Comparison of ENCODE assay signal across 8 mouse cellular contexts in genomic region chr2:131186343-131186742, GRCm38 (mm10). TPM values are rescaled to one million over a fixed set of nuclear protein-coding genes. Genes with fewer than 3 reads are reported as not detected.
DNase-seq lines count a peak whose midpoint lies in the region; ATAC-seq lines count a peak whose summit lies in the region.

No protein-coding gene starts in this region.

- no peaks in the 10 kb centered on the region; the same call in 1 of the 2 replicates for H3K27me3 ChIP-seq in liver, embryonic 11.5 days (replicated peaks; ENCODE audit: control insufficient read depth, insufficient read depth, low read length)

- WGBS in liver, embryonic 11.5 days, result 2% methylated on average over 14 of the region's 14 CpGs

- peaks cover 4% of the 10 kb centered on the region for H3K36me3 ChIP-seq in liver, embryonic 11.5 days (ENCODE audit: control insufficient read depth, insufficient read depth, low read length)

- peak; percentile 8; the same call in 1 of the 2 replicates for ATAC-seq in frontal cortex, adult (ENCODE audit: low TSS enrichment)
- ATAC-seq in liver, embryonic 11.5 days (replicated peaks; ENCODE audit: low FRiP score), result peak; percentile 57

- H3K9ac ChIP-seq in liver, embryonic 11.5 days (ENCODE audit: low read depth, low read length), result peak overlapping the region; percentile 63

- H3K27ac ChIP-seq in liver, embryonic 11.5 days (ENCODE audit: low read depth, low read length), result 0 out of 2 replicates have a peak overlapping the region, but pooled peaks have one; percentile 13

- peak overlapping the region; percentile 76 for H3K4me3 ChIP-seq in liver, embryonic 11.5 days (ENCODE audit: low read depth, low read length)

- H3K9me3 ChIP-seq in liver, embryonic 11.5 days (ENCODE audit: control insufficient read depth, low read length), result no peaks in the 10 kb centered on the region

- peak overlapping the region; percentile 82 for H3K4me2 ChIP-seq in liver, embryonic 11.5 days

- peaks cover 41% of the 10 kb centered on the region for H3K4me1 ChIP-seq in liver, embryonic 11.5 days (replicated peaks; ENCODE audit: control insufficient read depth, insufficient read depth, low read length)

- DNase-seq in frontal cortex, postnatal 25 days (ENCODE audit: low spot score in 2 of 2), result no peak
- DNase-seq in thymus, postnatal 4 days, result peak; percentile 42
- no peak for DNase-seq in thymus, adult 18-20 months
- DNase-seq in liver, embryonic 11.5 days (ENCODE audit: low spot score), result no peak
- no peak for DNase-seq in adrenal gland, postnatal 10 days
- DNase-seq in adrenal gland, postnatal 25 days, result no peak
- no peak for DNase-seq in frontal cortex, postnatal 14 days (ENCODE audit: low spot score in 2 of 2)

RNA-seq across cellular contexts. Expression of gene Cdc25b, which starts 0.4 kb away (rescaled TPM):
- polyA plus RNA-seq in liver, embryonic 11.5 days (2014; fragmentation: Nextera tagmentation; extraction: Ambion mirVana), result 76.4 and 85.4 TPM in 2 replicates
- 10 to 100 TPM; 13.6 to 22.4 TPM for total RNA-seq in adrenal gland, postnatal 10 days (2021)
- 8.3 and 10.8 TPM in 2 replicates for total RNA-seq in adrenal gland, postnatal 25 days (2021)

RNA-seq across cellular contexts. Expression of gene Spef1, which starts 0.7 kb away (rescaled TPM):
- polyA plus RNA-seq in liver, embryonic 11.5 days (2014; fragmentation: Nextera tagmentation; extraction: Ambion mirVana), result 1.3 and 1.5 TPM in 2 replicates
- total RNA-seq in adrenal gland, postnatal 10 days (2021), result 10 to 100 TPM in 1 of 2 experiments, 1 to 10 TPM in 1; 7.4 to 10.5 TPM
- 5.0 and 7.6 TPM in 2 replicates for total RNA-seq in adrenal gland, postnatal 25 days (2021)

RNA-seq across cellular contexts. Expression of gene Cenpb, which starts 6.5 kb away (rescaled TPM):
- polyA plus RNA-seq in liver, embryonic 11.5 days (2014; fragmentation: Nextera tagmentation; extraction: Ambion mirVana), result 3.8 and 4.9 TPM in 2 replicates
- total RNA-seq in adrenal gland, postnatal 10 days (2021), result 10 to 100 TPM; 76.2 to 86.6 TPM
- total RNA-seq in adrenal gland, postnatal 25 days (2021), result 52.9 and 66.5 TPM in 2 replicates

RNA-seq across cellular contexts. Expression of gene Ap5s1, which starts 20.5 kb away (rescaled TPM):
- 18.1 and 19.2 TPM in 2 replicates for polyA plus RNA-seq in liver, embryonic 11.5 days (2014; fragmentation: Nextera tagmentation; extraction: Ambion mirVana)
- total RNA-seq in adrenal gland, postnatal 10 days (2021), result 10 to 100 TPM; 16.9 to 25.8 TPM
- total RNA-seq in adrenal gland, postnatal 25 days (2021), result 18.6 and 24.5 TPM in 2 replicates

RNA-seq across cellular contexts. Expression of gene 1700037H04Rik, which starts 26.5 kb away (rescaled TPM):
- 130 TPM in 2 replicates for polyA plus RNA-seq in liver, embryonic 11.5 days (2014; fragmentation: Nextera tagmentation; extraction: Ambion mirVana)
- total RNA-seq in adrenal gland, postnatal 10 days (2021), result 10 to 100 TPM; 82.0 to 96.4 TPM
- 59.8 and 74.8 TPM in 2 replicates for total RNA-seq in adrenal gland, postnatal 25 days (2021)
